Mouse (Mus musculus) adrenal gland, postnatal 36 days (tissue): ENCODE measurements around the gene Igsf23. TPM values are rescaled to one million over a fixed set of nuclear protein-coding genes. Genes with fewer than 3 reads are reported as not detected.
"Not testable (repeated sequence)": the region's sequence is repeated elsewhere in the genome, so short reads cannot be mapped to it uniquely, and the experiment has no call there.

Experiments
- DNase-seq, 2 experiments: peaks; one replicate each; pipeline ENCODE4 v3.0.0; 2021; ENCODE audit warnings: mixed read lengths in 1 of 2
- long read RNA-seq, 2 experiments: library from polyadenylated mRNA; stranded (forward); transcript quantifications; one replicate each; pipeline ENCODE4 v2.0.0; 2021; ENCODE audit warnings: borderline sequencing depth in 2 of 2
- total RNA-seq, 2 experiments: library from RNA; stranded (reverse); gene quantifications; 2 replicates each; pipeline ENCODE4 v1.2.3; 2021

Gene Igsf23
- total RNA-seq: not detected
- long read RNA-seq, experiment 1: 0 reads
- long read RNA-seq, experiment 2: 0 reads

GRCm38 (mm10) chr7:19950589-19950988, at the start of gene Igsf23:
Gene Igsf23, minus strand, starts transcription at chr7:19950756.
- no peak for DNase-seq

DNA sequence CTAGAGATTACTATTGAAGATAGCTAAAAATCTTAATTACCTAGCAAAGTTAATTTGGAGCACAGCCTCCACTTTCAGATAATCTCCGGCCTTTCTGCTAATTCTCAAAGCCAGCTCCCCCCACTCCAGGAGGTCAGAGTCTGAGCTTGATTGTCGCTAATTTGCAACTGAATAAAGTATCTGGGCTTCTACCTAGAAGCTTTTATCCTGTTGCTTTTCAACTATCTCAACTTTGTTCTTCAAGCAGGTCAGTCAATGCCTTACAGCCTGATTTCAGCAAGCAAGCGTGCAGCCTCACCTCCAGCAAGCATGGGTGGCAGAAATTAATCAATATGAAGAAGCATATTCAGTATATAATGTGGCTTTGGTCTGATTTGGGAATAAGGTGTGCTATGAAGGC, 46.2 kb upstream of the Igsf23 start:
- DNase-seq: not testable (repeated sequence)

DNA sequence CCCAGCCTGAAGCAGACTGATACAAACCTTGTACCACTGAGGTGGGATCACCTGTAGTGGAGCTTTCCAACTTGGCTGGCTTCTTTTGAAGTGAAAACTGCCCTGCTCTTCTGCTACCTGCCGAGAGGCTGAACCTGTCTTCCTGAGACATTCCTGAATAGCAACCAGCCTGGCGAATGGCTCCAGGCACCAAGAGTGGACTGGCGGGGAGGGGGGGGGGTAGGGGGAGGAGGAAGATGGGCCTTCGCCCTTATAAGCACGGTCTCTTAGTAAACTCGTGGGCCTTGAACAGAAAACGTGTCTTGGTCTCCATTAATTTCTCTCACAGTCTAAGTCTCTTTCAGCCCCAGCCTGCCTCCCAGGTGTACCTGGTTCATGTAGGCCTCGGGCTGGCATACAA, 40.6 kb upstream of the Igsf23 start, which contains the start of gene Nlrp9b:
Gene Nlrp9b (plus strand): TSS at position 301 of the 400 bp plus-strand sequence.
- DNase-seq: not testable (repeated sequence)

- DNase-seq: no peak
Measured at GRCm38 (mm10) chr7:19971516-19971915, 21.0 kb upstream of the Igsf23 start.

DNA sequence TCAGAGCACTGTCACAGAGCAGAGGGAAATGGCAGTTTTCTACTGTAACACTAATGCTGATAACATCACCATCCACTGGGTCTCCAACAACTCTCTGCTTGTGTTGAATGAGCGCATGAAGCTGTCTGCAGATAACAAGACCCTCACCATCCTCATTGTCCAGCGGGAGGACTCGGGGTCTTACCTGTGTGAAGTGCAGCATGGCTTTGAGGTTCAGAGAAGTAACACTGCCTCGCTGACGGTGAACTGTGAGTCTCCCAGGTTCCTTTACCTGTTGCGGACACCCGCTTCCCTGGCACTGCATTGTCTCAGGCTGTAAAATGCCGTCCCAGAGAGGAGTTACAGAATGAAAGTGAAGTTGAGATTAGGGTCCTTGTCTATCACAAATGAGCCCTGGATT, 19.6 kb upstream of the Igsf23 start:
- no peak for DNase-seq

DNA sequence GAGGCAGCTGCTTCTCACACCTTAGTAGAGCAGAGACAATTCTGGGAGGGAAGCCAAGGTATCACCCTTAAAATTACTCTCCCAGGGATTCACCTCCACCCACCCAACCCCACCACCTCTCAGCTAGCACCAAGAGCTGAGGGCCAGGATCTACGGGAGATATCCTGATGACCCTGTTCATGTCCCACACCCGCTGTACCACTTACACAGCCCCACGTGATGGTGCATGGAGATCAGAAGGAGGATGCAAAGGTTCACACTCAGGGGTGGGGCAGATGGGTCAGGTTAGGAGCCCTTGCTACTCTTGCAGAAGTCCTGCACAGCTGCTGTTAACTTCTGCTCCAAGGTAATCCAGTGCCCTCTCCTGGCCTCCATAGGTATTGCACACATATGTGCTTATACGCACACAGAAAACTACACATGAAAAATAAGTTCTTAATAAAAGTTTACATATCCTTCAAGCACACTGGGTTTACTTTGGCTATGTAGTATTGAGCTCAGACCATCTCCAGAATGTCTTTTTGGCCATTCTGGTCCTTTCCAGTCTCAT, 19.1 kb upstream of the Igsf23 start:
- no peak for DNase-seq

DNA sequence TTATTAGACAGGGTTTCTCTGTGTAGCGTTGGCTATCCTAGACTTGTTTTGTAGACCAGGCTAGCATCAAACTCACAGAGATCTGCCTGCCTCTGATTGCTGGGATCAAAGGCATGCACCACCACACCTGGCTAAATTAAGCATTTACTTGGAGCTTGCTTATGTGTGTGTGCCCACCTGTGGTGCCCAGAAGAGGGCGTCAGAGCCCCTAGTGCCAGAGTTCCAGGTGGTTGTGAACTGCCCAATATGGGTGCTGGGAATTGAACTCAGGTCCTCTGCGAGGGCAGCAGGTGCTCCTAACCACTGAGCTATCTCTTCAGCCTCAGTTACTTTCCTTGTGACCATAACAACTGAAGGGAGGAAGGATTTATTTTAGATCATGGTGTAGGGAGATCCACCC, 18.6 kb upstream of the Igsf23 start:
- no peak for DNase-seq

GRCm38 (mm10) chr7:19964985-19965579, 14.5 kb upstream of the Igsf23 start, which contains the start of gene Ceacam20:
Gene Ceacam20, plus strand, starts transcription at chr7:19965412.
- no peak for DNase-seq

GRCm38 (mm10) chr7:19962423-19962822, 11.9 kb upstream of the Igsf23 start:
- no peak for DNase-seq

DNA sequence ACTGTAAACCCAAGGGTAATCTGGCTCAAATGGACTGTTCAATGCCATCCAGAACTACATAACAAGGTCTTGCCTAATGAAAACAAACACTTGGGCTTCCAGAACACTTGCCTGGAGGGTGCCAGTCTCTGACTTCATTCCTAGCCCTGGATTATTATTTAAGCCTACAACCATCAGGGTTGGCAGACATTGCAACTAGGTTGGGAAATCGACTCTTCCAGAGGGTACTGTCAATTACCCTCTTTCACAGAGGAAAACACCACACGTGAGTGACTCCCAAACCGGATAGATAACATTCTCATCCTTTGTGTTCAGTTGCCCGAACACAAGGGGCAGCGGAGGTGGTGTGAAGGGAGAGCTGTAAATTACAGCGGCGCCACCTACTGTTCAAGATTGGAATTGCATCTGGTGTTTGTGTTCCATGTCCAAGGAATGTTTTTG, 5.8 kb upstream of the Igsf23 start:
- DNase-seq: peak; percentile 88

DNA sequence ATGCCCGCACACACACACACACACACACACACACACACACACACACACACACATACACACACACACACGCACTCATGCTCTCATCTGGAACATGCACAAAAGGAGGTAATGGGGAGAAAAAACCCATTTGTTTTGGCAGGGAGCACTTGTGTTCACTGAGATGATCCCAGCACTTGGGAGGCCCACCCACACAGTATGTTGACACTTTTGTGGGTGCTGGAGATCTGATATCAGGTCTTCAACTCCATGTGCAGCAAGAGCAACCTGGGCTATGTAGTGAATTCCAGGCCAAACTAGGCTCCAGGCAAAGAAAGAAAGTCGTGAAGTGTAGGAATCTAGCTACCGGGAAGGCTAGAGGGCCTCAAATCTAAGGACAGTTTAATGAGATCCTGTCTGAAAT, 5.3 kb upstream of the Igsf23 start:
- DNase-seq: no peak

- no peak for DNase-seq
Measured at GRCm38 (mm10) chr7:19953054-19953453, 2.5 kb upstream of the Igsf23 start.

DNA sequence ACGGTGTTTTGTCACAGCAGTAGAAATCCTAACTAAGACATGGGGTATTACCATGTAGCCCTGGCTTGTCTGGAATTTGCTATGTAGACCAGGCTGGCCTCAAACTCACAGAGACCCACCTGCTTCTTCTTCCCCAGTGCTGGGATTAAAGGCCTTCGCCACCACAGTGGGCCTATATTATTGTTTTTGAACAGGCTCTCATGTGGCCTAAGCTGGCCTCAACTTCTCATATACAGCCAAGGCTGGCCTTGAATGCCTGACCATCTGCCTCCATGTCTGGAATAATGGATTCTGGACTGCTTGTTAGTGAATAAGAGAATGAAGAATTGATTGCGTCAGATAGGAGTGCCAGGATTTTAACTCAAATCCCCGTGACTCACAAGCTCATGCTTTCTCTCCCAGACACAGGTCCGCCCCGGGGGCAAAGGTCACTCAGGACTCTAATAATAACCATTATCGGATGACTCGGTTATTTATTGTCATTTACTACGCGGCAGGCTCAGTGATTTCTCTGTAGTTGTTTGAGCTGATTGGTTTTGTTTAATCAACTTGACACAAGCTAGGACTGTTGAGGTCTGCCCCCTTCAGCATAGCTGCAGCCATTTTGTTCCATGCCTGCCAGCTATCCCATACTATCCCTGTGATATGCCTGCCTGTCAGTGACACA, 1.9 kb upstream of the Igsf23 start:
- DNase-seq: peak; percentile 75 to 76

- DNase-seq: no peak
Measured at GRCm38 (mm10) chr7:19949996-19950395, 560 bp downstream of the Igsf23 start.

GRCm38 (mm10) chr7:19948956-19949355, 1.6 kb downstream of the Igsf23 start:
- DNase-seq: no peak

DNA sequence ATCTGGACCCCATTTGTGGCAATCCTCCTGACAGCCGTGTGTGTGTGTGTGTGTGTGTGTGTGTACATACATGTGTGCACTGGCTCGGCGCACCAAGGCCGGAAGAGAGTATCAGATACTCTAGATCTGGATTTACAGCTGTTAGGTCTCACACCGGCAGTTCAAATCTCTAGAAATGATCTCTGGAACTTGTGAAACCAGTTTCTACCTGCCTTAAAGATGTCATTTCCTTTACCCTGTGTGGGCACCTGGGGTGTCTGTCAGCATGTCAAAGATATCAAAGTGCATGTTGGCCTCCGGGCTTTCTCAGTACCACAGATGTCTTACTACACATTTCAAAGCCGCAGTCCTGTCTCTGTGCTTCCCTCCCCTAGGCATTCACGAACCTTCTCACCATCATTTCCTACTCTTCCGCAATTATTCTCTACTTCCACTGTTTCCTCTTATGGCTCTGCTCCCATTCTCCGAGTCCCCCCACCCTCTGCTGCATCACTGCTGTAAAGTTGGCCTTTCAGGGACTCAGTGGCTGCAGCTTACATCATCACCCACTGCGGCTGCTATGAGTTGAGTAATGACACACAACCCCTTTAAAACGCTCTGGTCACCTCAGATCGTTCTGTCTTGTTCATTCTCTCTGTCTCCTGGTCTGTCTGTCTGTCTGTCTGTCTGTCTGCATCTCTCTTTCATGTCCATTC, 4.6 kb downstream of the Igsf23 start:
- no peak for DNase-seq

GRCm38 (mm10) chr7:19945201-19945600, 5.4 kb downstream of the Igsf23 start:
- DNase-seq: no peak

DNA sequence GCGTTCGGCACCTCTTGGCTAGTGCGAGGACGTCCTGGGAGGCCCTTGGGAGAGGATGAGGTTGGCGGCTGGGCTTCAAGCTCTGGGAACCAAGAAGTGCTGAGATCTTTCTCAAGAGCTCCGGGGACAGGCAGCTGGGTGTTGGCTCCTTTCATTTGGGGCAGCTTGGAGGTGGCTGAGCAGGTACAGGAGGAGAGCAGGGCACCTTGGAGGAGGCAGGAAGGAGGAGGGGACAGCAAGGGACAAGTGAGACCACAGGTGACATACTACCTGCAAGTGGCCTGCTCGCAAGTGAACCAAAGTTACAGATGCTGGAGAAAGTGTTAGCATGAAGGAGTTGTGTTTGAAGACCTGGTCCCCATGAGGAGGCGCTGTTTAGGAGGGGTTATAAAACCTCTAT, 5.8 kb downstream of the Igsf23 start:
- no peak for DNase-seq

DNA sequence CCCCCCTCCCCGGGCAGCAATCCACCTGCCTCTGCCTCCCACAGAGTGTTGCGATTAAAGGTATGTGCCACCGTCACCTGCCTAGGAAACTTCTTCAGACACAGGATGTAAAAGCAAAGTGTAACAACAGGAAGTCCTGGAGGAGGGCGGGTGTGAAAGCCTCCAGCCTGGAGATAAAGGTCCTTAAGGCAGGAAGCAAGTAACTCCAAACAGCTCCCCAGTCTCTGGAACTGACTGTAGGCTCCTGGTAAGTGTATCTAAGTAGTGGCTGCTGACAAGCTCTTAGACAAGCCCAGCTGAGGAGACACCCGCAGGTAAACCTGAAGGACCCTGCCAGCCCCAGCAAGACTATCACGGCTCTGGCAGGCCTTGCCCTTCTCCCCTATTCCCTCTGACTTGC, 10.3 kb downstream of the Igsf23 start:
- DNase-seq: no peak

DNA sequence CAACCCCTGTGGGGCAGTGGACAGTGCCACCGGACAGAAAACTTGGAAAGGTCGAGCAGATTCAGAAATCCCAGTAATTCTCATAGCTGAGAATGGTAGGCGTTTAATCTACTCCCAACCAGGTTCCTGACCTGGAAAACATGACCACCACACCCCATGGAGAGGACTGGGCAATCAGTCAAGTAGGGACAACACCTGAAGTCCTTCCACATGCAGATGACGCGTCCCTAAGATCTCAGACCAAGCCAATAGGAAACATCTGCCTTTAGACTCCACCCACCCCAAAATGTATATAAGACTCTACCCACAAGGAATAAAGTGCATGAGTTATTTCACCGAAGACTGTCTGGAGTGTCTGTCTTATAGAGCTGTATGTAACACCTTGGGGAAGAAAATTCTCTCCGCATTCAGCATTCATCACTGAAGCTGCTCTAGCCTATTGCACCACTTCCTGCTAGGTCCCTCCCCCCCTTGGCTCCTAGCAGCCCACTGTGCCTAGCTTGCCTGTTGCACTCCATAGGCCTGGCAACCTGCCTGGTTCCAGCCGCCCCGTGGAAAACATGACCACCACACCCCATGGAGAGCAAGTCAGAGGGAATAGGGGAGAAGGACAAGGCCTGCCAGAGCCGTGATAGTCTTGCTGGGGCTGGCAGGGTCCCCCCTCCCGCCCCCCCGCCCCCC, 10.9 kb downstream of the Igsf23 start:
- peak; percentile 82 to 85 for DNase-seq

GRCm38 (mm10) chr7:19937229-19937821, 13.2 kb downstream of the Igsf23 start:
- no peak for DNase-seq

DNA sequence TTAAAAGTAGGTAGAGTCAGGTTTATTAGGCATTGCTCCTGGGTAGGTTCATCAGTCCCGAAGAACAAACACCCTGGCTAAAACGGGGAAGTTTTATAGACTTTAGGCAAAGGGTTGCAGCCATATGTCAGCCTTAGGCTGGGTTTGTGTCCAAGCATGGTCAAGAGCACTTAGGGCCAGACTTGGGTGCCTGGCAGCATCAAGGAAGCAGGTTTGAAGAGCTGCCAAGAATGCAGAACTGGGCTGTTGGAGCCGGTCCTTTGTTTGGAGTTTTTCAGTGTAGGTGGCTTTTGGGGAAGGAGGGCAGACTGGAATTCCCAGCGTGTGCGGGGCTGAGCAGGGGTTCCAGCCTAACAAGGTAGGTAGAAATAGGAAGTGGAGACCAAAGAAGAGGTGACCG, 14.6 kb downstream of the Igsf23 start:
- peak in 1 of 2 experiments; percentile 27 for DNase-seq
